Mouse (Mus musculus) heart, embryonic 16.5 days (tissue): ENCODE data around the gene Bsnd. TPM values are rescaled to one million over a fixed set of nuclear protein-coding genes. Genes with fewer than 3 reads are reported as not detected.

Experiments
- ATAC-seq: fragments of 200-750 bp; cut with Nextera tagmentation; replicated peaks from 2 replicates; pipeline ENCODE4 v1.8.0; 2017; ENCODE audit warnings: moderate number of reproducible peaks; ENCODE audit not compliant: insufficient read depth, low FRiP score; ENCODE audit errors: extremely low read depth
- H3K27ac ChIP-seq: fragments of 300-500 bp; sonication (generic); 2 replicates; pipeline ENCODE4 v1.5.1; 2014; ENCODE audit warnings: mild to moderate bottlenecking, low read length, control low read depth, moderate library complexity
- H3K27me3 ChIP-seq: fragments of 300-500 bp; sonication (generic); 2 replicates; pipeline ENCODE4 v1.6.1; 2014; ENCODE audit warnings: low read length, mixed read lengths; ENCODE audit not compliant: control insufficient read depth, insufficient read depth
- H3K36me3 ChIP-seq: fragments of 300-500 bp; sonication (generic); 2 replicates; pipeline ENCODE4 v1.6.1; 2014; ENCODE audit not compliant: control insufficient read depth, insufficient read depth
- H3K4me1 ChIP-seq: fragments of 300-500 bp; sonication (generic); 2 replicates; pipeline ENCODE4 v1.6.1; 2014; ENCODE audit warnings: low read length, mixed read lengths; ENCODE audit not compliant: control insufficient read depth, insufficient read depth
- H3K4me2 ChIP-seq: fragments of 300-500 bp; sonication (generic); 2 replicates; pipeline ENCODE4 v1.6.1; 2014; ENCODE audit warnings: low read depth, mild to moderate bottlenecking, control low read depth, low read length
- H3K4me3 ChIP-seq: fragments of 300-500 bp; sonication (generic); 2 replicates; pipeline ENCODE4 v1.5.1; 2014; ENCODE audit warnings: mild to moderate bottlenecking, control low read depth, low read length
- H3K9ac ChIP-seq: fragments of 300-500 bp; sonication (generic); 2 replicates; pipeline ENCODE4 v1.6.1; 2014; ENCODE audit warnings: low read length, control low read depth
- H3K9me3 ChIP-seq: fragments of 300-500 bp; sonication (generic); replicated peaks from 2 replicates; pipeline ENCODE4 v1.6.1; 2016; ENCODE audit warnings: low read length; ENCODE audit not compliant: control insufficient read depth
- WGBS: fragments of 180-500 bp; shearing (Covaris S2); extraction: QIAGEN DNeasy Blood & Tissue Kit; methylation state at CpG from one replicate; pipeline ENCODE4 v1.1.7; 2014; 5-methylcytosine and 5-hydroxymethylcytosine counted together
- polyA plus RNA-seq: library from polyadenylated mRNA; unstranded; fragments of >200 nt; fragmentation: Nextera tagmentation; extraction: Ambion mirVana; gene quantifications from 2 replicates; pipeline ENCODE4 v1.2.1, GENCODE M21; 2015

The Bsnd gene
- polyA plus RNA-seq, 1 experiment from 2014 or later = not detected

GRCm38 (mm10) chr4:106467420-106468110 is 24.5 kb downstream of the Bsnd start:
- H3K4me1 ChIP-seq = peaks cover 5% of the 10 kb centered on the region
- no peak overlapping the region for H3K4me3 ChIP-seq
- WGBS = 73% methylated on average over 13 of the region's 13 CpGs
- no peak overlapping the region for H3K4me2 ChIP-seq
- no peak for ATAC-seq
- H3K27me3 ChIP-seq = peaks cover 26% of the 10 kb centered on the region
- no peak overlapping the region for H3K9ac ChIP-seq
- no peaks in the 10 kb centered on the region for H3K9me3 ChIP-seq
- H3K36me3 ChIP-seq = no peaks in the 10 kb centered on the region
- no peak overlapping the region for H3K27ac ChIP-seq

GRCm38 (mm10) chr4:106463174-106463801 is 28.8 kb downstream of the Bsnd start:
- no peak for ATAC-seq
- peak overlapping the region; percentile 44 for H3K4me3 ChIP-seq
- H3K27me3 ChIP-seq = peaks cover 28% of the 10 kb centered on the region
- H3K4me2 ChIP-seq = peak overlapping the region; percentile 67
- H3K27ac ChIP-seq = no peak overlapping the region
- H3K9ac ChIP-seq = peak overlapping the region; percentile 54
- H3K9me3 ChIP-seq = no peaks in the 10 kb centered on the region
- peaks cover 5% of the 10 kb centered on the region for H3K4me1 ChIP-seq
- WGBS = 29% methylated on average over 21 of the region's 21 CpGs
- no peaks in the 10 kb centered on the region for H3K36me3 ChIP-seq

- no peak overlapping the region for H3K4me3 ChIP-seq
- H3K27ac ChIP-seq = no peak overlapping the region
- H3K4me1 ChIP-seq = peaks cover 5% of the 10 kb centered on the region
- peaks cover 28% of the 10 kb centered on the region for H3K27me3 ChIP-seq
- no peaks in the 10 kb centered on the region for H3K36me3 ChIP-seq
- no peak overlapping the region for H3K9ac ChIP-seq
- 65% methylated on average over 5 of the region's 5 CpGs for WGBS
- no peaks in the 10 kb centered on the region for H3K9me3 ChIP-seq
- H3K4me2 ChIP-seq = no peak overlapping the region
- ATAC-seq = no peak
Observed at GRCm38 (mm10) chr4:106462524-106462923, 29.6 kb downstream of the Bsnd start.

- Histone ChIP-seq H3K4me2 (no peak overlapping the region), H3K27ac (no peak overlapping the region), H3K9ac (no peak overlapping the region), H3K27me3 (peaks cover 28% of the 10 kb centered on the region), H3K9me3 (no peaks in the 10 kb centered on the region), H3K4me3 (no peak overlapping the region), H3K4me1 (peaks cover 5% of the 10 kb centered on the region), H3K36me3 (no peaks in the 10 kb centered on the region)
- 66% methylated on average over 9 of the region's 9 CpGs for WGBS
- no peak for ATAC-seq
Observed at GRCm38 (mm10) chr4:106462016-106462415, 30.1 kb downstream of the Bsnd start.

GRCm38 (mm10) chr4:106454541-106454940 is 37.5 kb downstream of the Bsnd start:
- H3K4me1 ChIP-seq = peaks cover 9% of the 10 kb centered on the region
- no peaks in the 10 kb centered on the region for H3K36me3 ChIP-seq
- ATAC-seq = no peak
- WGBS = 87% methylated on average over 7 of the region's 7 CpGs
- H3K9ac ChIP-seq = no peak overlapping the region
- no peak overlapping the region for H3K27ac ChIP-seq
- no peak overlapping the region for H3K4me2 ChIP-seq
- H3K4me3 ChIP-seq = no peak overlapping the region
- H3K27me3 ChIP-seq = no peaks in the 10 kb centered on the region
- H3K9me3 ChIP-seq = no peaks in the 10 kb centered on the region

- Histone ChIP-seq H3K9me3 (0 out of 2 replicates have a peak, but pooled peaks cover 3% of the 10 kb centered on the region), H3K27me3 (no peaks in the 10 kb centered on the region), H3K9ac (no peak overlapping the region), H3K36me3 (no peaks in the 10 kb centered on the region), H3K4me3 (no peak overlapping the region), H3K4me1 (peaks cover 9% of the 10 kb centered on the region), H3K27ac (no peak overlapping the region), H3K4me2 (no peak overlapping the region)
- 89% methylated on average over 4 of the region's 4 CpGs for WGBS
- ATAC-seq = no peak
Observed at GRCm38 (mm10) chr4:106453516-106453915, 38.6 kb downstream of the Bsnd start.

GRCm38 (mm10) chr4:106453108-106453507 is 39.0 kb downstream of the Bsnd start:
- H3K4me3 ChIP-seq = no peak overlapping the region
- H3K27me3 ChIP-seq = no peaks in the 10 kb centered on the region
- peaks cover 9% of the 10 kb centered on the region for H3K4me1 ChIP-seq
- no peaks in the 10 kb centered on the region for H3K36me3 ChIP-seq
- no peak overlapping the region for H3K9ac ChIP-seq
- WGBS = 86% methylated on average over 5 of the region's 5 CpGs
- no peak overlapping the region for H3K4me2 ChIP-seq
- 0 out of 2 replicates have a peak, but pooled peaks cover 4% of the 10 kb centered on the region for H3K9me3 ChIP-seq
- no peak for ATAC-seq
- H3K27ac ChIP-seq = no peak overlapping the region

GRCm38 (mm10) chr4:106452401-106452800 is 39.7 kb downstream of the Bsnd start:
- H3K9me3 ChIP-seq = 0 out of 2 replicates have a peak, but pooled peaks cover 4% of the 10 kb centered on the region
- peak; percentile 49; the same call in 1 of the 2 replicates for ATAC-seq
- H3K36me3 ChIP-seq = no peaks in the 10 kb centered on the region
- H3K27me3 ChIP-seq = no peaks in the 10 kb centered on the region
- WGBS = 33% methylated on average over 7 of the region's 7 CpGs
- no peak overlapping the region for H3K4me3 ChIP-seq
- H3K9ac ChIP-seq = no peak overlapping the region
- no peak overlapping the region for H3K27ac ChIP-seq
- H3K4me1 ChIP-seq = peaks cover 9% of the 10 kb centered on the region
- H3K4me2 ChIP-seq = no peak overlapping the region

GRCm38 (mm10) chr4:106449306-106449705 is 42.8 kb downstream of the Bsnd start:
- no peaks in the 10 kb centered on the region for H3K36me3 ChIP-seq
- no peak overlapping the region for H3K4me2 ChIP-seq
- no peaks in the 10 kb centered on the region for H3K27me3 ChIP-seq
- H3K9ac ChIP-seq = no peak overlapping the region
- 67% methylated on average over 8 of the region's 8 CpGs for WGBS
- H3K4me3 ChIP-seq = no peak overlapping the region
- 0 out of 2 replicates have a peak, but pooled peaks cover 4% of the 10 kb centered on the region for H3K9me3 ChIP-seq
- H3K27ac ChIP-seq = no peak overlapping the region
- peaks cover 9% of the 10 kb centered on the region for H3K4me1 ChIP-seq
- no peak for ATAC-seq
